Mouse (Mus musculus) liver (tissue): ENCODE measurements at regions not wholly inside any gene's neighbourhood (a gene's known extent, or its start where the extent isn't known, plus 50 kb on each side); places are given as distances from the start of the nearest gene placed in this dataset.

ENCODE experiments used
- DNase-seq: peaks from one replicate; pipeline ENCODE4 v3.0.0-alpha.2; 2020; ENCODE audit warnings: mixed read lengths

DNA sequence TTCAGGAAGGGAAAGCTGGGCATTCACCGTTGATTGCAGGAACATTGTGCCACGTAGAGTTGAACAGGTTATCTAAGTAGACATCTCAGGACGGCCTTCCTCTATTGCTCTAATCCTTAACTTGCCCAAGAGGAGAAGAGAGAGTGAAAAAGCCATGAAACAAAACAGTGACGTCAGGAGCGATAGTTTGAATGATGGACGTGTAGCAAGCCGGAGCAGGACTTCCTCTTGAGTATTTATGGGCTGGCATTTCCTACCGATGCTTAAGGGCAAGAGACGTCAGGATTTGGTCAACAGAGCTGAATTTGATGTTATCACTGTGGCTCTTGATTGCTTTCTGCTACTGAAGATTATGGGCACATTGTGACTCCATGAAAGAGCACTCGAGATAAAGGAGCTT is 130.5 kb upstream of the Arhgap28 start:
- no peak for DNase-seq

DNA sequence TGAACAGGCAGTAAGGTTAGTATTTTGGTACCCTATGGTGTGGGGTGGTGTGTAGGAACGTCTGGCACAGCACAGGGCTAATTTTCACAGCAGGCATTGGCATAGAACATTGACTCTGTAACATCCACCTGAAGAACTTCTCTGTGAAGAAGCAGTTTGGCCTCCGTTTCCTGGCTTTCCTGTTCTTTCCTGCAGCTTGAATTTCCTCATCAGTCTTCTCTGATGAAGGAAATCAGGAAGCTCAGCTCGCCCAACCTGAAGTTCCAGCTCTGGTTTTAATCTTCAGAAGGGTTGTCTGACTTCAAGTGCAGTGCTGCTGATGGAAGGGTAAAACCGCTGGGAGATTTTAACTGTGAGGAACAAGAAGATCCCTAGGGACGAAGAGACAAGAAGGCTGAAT is 131.5 kb upstream of the Arhgap28 start:
- no peak for DNase-seq

DNA sequence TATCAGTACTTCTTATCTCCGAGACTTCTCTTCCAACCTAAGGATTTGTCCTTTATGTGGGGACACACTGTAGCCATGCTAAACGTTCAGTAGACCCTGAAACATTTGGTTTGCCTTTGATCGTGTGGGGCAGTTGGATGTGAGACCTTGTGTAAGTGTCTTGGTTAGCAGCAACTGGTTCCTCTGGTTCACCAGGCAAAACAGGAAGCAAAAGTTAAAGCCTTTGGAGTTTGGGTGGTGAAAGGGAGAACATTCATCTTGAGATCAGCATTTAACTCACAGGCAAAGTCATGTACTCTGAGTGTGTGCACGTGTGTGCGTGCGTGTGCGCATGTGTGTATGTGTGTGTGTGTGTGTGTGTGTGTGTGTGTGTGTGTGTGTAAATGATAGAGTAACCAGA is 130.3 kb upstream of the L3mbtl4 start:
- DNase-seq: no peak

DNA sequence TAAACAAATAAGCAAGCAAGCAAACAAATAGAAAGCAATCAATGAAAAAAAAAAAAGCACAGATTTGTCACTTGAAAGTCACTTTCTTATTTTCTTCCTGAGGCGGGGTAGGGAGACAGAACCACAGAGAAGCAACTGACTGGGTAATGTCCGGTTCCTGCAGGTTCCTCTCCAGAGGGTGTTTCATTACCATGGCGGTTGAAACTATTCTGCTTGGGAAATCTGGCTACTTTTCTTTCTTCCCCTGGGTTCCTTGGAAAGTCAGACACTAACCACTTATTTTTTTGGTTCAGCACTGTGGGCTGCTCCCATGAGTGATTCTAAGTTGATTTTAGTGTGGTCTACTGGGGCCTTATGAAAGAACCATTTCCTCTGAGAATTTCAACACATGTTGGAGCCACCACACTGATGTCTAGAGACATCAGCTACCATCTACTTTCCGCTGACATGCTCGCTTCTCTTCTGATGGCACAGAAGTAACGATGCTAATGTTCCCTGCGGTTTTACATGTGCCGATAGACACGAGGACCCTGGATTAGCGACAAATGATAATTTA is 124.3 kb upstream of the L3mbtl4 start:
- DNase-seq: no peak

DNA sequence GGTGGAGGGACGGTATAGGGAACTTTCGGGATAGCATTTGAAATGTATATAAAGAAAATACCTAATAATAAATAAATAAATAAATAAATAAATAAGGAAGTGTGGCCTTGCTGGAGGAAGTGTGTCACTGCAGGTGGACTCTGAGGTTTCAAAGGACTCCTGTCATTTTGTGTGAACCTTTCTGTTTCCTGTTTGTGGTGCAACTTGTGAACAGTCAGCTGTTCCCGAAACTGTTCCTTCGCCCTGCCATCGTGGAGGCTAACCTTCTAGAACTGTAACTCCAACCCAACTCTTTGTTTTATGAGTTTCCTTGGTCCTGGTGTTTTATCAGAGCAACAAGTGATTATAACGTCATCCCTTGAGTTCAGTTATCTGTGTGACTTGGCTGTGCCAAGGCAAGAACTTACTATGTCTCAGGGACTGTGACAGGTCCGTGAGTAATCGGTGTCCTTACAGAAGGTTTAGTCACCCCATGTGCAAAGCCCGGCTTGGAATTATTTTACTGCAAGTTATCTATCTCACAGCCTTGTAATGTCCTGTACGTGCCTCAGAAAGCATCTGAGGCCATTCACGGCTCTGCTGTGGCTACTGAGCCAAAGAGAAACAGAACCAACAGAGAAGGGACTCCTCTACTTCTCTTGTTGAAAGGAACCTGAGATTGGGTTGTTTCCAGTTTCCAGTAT is 121.0 kb upstream of the L3mbtl4 start:
- DNase-seq: no peak

DNA sequence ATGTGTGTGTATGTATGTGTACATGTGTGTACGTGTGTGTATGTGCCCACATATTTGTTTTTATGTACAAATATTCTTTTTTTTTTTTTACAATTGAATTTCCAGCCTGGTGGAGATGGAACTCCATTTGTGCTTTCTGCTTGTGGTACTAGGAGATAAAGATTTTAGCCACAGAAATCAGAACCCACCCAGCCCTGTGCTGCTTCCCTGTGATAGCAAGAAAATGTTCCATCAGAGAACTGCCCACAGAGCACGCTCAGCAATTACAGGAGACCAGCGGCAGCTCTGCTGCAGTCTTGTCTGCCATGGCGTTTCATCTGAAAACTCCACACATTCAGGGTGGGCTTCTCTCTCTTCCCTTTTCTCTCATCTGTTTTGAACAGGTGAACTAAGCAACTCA is 118.7 kb upstream of the L3mbtl4 start:
- no peak for DNase-seq

DNA sequence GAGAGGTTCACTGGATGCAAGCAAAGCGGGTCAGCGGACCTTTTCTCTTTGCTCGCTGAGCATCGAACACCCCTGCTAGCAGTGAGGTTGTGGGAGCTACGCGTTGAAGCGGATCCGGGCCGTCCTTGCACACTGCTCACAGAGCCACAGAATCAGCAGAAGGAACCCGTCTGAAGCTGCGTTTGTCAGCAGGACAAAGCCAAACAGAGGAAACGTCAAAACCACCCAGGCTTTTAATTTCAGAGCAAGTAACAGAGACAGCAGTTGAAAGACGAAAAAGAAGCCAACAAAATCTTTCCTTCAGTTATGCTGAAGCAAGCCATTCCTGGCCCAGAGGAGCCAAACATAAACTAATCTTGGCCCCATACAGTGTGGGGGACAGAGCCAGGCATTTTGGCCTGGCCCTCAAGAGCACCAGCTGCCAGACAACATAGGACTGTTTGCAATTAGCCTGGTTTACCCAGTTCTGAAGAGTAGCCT is 115.4 kb upstream of the L3mbtl4 start:
- no peak for DNase-seq

DNA sequence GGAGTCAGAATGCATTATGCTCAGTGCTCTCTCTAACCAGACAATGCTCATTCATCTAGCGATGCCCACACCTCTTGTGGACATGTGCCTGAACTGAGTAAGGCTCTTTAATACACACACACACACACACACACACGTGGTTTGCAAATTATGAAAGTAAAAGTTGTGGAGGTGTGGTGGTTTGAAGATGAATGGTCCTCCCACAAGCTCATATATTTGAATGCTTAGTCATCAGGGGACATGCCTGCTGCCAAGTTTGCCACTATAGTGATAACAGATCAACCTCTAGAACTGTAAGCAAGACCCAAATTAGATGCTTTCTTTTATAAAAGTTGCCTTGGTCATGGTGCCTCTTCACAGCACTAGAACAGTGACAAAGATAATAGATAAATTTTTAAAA is 112.5 kb upstream of the L3mbtl4 start:
- no peak for DNase-seq

DNA sequence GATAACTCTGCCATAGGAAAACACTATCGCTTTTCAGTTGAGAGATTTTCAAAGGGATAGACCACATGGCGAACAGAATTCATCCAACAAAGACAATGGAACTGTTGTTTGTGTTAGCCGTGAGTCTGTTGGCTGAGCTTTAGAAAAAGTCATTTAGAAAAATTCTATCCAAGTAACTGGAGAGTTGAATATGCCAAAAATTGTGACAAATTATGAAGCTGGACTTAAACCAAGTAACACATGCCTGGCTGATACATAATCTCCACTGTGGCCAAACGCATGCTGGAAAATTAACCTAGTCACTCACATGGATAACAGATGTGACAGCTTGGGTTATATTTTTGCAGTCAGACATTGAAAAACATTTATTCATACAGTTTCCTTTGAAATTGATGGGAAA is 110.1 kb upstream of the L3mbtl4 start:
- DNase-seq: no peak

DNA sequence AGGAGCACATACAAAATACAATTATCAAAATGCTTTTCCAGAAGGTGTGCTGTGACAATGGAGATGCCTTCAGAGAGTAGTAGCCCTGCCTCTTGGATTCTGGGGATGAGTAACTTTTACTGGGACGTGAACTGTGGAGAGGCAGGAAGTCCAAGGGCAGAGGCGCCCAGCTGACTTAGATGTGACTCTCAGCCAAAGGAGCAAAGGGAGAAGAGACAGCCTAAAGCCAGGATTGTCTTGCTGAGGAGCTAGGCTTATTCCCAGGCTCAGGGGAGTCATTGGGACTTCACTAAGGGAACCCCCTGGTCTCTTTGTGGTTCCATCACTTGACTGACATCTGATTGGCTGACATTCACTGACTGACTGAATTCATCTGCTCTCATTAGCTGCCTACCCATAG is 108.9 kb upstream of the L3mbtl4 start:
- no peak for DNase-seq

DNA sequence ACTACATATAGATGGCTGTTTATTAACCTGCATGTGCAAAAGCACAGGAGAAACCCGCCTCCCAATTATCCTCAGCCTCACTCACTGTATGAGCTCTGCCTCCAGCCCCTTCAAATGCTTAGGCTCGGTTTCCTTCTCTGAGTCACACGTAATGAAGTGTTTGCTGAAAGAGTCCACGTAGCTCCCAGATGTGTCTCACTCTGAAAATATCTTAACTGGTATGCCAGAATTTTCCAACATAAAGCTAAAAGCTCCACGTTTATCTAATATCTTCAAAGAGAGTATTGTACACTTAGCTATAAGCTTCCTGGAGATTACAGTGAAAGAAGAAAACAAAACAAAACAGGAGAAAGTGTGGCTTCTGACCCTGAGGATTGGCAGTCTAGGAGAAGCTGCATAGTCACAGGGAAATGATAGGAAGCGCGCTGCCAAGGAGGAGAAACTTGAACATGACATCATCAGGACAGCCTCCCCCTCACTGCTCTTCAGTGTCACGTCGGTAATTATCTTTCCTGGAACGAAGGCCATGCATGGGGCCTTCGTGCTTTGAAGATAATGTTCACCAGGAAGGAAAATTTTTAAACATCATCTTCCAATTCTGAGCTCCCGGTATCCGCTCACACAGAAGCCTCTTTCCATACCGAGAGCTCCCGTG is 108.3 kb upstream of the L3mbtl4 start:
- DNase-seq: no peak

DNA sequence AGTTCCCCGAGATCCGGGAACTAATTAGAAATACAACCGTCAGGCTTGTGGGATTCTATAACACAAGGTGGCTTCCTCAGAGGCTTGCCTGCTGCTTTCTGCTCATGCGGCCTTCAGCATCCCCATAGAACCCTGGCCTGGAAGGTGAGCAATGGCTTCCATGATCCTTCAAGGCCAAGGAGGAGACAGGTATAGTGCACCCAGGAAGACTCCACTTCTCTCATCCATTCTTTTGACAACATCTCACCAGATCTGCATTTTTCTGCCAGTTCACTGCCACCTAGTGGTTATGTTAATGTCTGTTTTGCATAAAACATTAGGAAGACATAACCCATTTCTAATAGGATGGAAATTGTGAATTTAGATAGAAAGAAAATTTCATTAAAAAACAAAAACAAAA is 107.2 kb upstream of the L3mbtl4 start:
- DNase-seq: no peak

DNA sequence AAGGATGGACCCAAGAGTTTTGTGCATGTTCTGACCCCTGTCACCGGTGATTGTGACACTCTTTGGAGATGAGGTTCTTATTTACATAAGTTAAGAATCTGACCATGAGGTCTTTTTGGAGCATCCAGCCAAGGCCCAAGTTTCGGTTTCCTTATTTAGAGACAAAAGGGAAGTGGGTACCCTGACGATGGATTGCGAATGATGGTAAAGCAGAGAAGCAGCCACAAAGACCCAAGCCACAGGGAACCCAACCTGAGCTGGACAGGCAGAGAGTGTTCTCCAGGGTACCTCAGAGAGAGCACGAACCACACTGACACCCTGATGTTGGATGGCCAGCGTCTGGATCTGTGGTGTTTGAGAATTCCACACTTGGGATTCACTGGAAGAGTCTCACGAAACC is 100.8 kb upstream of the L3mbtl4 start:
- DNase-seq: no peak

DNA sequence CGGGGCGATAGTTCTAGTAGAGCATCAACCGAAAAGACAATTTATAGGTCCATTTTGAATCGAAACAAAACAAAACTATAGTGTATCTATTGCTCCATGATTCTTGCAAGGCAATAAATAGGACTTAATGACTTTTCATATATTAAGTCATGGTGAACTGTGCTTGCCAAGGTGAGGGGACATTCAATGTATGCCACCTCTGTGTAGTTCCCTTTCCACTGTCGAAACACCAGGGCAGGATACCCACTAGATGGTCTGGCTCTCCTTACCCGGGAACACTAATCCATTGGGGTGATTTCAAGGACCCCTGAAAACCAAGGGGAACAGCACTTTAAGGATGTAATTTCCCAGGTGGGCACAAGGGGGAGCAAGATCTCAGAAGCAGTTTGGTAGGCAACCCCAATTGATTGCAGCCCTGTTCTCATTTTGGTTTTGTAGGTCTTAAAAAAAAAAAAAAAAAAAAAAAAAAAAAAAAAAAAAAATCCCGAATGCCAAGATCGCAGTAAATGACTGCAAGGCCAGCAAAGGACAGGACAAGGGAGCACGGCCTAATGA is 96.9 kb upstream of the L3mbtl4 start:
- peak; percentile 12 for DNase-seq

DNA sequence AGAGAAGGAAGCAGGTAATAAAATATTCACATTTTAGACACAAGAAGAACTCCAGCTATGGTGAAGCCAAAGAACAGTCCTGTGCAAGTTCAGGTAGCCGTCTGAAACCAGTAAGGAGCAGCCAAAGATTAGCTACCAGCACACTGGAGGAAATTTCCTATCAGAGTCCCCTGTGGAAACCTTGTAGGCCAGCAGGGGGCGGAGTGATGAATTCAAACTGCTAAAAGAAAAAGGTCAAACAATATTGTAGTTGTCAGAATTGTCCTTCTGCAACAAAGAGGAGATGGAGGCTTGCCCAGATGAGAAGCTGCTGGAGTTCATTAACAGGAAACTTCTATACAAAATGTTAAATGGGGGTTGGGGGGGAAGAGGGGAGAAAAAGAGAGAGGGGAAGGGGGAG is 95.8 kb upstream of the L3mbtl4 start:
- DNase-seq: peak; percentile 33

DNA sequence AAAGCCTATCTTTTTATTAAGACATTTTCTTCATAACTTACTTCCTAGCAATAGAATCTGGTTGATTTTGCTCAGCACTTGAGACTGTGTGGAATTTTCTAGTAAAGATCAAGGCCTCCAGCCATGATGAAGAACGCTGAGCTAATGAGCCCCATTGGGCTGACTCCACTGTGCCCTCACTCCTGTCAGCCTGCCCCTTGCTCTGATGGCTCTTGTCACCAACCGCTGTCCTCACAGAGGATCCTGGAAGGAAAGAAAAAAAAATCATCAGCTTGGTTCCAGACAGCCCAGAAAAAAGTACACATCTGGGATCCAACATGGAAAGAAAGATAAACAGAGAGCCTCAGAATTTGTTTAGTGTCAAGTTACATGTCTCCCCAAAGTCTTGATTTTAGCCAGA is 88.2 kb upstream of the L3mbtl4 start:
- no peak for DNase-seq

DNA sequence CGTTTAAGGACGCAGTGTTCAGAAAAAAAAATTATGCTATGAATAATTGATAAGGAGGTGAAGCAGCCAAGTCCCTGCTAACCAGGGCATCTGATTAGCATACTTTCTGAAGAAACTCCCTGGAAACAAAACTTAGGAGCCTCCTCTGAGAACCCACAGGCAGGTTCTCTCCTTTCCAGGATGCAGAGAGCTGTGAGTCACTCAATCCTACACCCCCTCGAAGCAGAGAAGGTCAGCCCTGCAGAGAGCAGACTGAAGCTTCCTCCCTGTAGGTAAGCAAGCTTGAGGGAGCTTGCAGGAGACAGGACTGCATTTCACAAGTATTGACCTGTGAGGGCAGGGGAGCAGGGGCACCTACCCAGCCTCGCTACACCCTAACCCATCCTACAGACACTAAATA is 83.7 kb upstream of the L3mbtl4 start:
- DNase-seq: no peak

DNA sequence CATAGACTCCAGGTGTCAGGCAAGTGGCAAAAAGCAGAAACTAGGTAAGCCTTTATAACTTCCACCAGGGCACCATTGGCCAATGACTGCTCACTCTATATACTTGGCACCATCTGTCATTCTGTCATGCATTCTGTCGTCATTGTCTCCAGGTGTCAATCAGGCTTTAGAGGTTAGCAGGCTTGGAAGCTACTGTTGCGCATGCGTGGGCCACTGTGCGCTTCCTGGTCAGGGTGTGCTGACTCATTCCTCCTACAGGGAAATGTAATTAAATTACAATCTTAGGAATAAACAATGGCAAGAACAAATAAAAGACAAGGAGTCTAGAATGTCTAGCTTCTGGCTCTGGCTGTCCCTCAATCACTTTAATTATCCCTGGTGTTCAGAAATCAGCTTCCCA is 68.1 kb upstream of the L3mbtl4 start:
- no peak for DNase-seq

DNA sequence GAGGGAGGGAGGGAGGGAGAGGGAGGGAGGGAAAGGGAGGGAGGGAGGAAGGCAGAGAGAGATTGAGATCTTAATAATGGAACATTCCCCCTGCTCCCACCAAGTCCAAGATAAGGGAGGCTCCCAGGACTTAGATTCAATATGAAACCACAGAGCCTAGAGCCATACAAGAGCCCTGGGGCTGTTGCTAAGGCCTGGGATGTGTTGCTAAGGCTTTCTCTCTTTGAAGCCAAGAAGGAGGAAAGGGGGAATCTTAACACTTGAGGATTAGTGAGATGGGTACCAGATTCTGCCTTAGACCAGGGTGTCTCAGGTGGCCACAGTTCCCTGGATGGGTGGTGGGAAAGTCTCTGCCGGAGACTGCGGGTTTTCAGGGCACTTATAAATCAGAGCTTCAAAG is 64.8 kb upstream of the L3mbtl4 start:
- no peak for DNase-seq

DNA sequence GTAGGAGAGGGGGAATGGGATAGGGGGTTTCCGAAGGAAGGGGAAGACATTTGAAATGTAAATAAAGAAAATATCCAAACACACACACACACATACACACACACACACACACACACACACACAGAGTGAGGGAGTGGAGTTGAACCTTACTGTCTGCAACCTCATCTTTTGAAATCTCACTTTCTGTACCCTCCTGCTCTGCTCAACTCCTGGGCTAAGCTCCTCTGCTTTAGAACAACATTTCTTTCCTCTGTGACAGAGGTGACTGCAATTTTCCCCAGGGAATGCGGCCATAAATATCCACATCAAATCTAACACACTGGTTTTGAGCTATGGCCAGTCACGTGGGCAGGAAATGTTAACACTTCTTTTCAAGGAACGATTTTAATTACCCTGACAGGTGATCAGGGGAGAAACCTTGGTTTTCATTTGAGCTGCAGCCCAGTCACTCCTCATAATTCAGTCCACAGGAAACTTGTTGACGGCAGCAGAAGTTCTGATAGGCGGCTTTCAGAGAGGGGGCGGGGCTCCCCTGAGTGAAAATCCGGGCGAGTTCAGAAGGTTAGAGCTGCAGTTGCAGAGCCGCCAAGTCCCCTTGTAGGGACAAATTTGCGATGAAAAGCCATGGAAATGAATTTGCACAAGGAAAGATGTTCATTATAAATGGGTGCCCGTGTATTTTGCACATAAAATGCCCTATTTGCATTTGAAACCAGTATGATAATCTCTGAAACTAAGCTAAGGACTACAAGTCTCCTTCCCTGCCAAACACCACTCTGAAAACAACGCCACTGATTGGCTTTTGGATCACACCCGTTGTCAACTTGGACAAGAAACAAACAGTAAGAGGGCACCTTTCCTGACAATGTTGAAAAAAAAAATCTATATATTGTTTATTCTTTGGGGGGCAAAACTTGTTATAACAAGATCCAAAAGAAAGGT is 63.0 kb upstream of the L3mbtl4 start:
- DNase-seq: peak; percentile 18

DNA sequence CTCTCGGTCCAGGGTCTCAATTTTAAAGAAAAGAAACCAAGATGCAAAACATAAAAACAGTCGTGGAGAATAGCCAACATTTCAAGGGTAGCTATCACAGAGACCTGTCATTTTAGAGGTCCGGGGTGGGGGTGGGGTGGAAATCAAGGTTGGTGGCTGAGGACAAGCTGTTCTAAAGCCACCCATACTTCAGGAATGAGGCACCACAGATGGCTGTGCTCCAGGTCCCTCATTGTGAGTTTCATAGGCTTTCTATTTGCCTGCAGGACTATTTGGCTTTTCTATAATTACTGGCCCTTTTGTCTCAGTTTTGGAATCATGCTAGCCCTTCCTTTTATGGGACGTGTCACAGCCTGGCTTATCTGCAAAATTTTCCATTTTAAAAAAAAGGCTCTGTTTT is 55.4 kb upstream of the L3mbtl4 start:
- DNase-seq: no peak

DNA sequence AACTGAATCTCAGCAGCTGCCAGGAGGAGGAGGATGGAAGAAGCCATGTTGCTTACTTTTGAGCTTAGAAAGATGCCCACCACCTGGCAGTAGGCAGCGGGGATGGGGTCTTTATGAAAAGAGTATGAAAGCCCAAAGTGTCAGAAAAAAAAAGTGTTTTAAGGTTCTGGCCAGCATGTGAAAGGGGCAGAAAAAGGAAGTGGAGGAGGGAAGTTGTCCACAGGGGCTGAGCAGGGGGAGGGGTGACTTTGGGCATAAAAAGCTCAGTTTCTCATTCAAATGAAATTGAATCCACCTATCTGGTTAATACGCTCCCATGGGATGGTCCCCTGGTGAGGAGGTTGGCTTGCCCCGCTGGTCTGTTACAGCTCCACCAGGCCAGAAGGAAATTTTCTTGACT is 50.4 kb upstream of the L3mbtl4 start:
- DNase-seq: no peak
